23 mouse cellular contexts compared by ENCODE assay signal in genomic region chr2:119698472-119698871, GRCm38 (mm10). TPM values are rescaled to one million over a fixed set of nuclear protein-coding genes. Genes with fewer than 3 reads are reported as not detected.
DNase-seq lines count a peak whose midpoint lies in the region; ATAC-seq and TF ChIP-seq lines count a peak whose summit lies in the region.
"Had no signal": no experiment of that assay in that cellular context is flagged by ENCODE, and none has a peak within 500 bp of the region (broad histone marks: within the 10 kb centered on the region; RNA-seq: fewer than 3 reads in every experiment).

No protein-coding gene starts in this region.

- no peak overlapping the region for H3K4me2 ChIP-seq in hindbrain, postnatal 0 days (ENCODE audit: low read depth, low read length)
- H3K4me2 ChIP-seq: hindbrain, embryonic 13.5 days; midbrain, embryonic 11.5 days; neural tube, embryonic 15.5 days had no signal

- peak overlapping the region; percentile 52; the same call in 1 of the 2 replicates for H3K27ac ChIP-seq in layer of hippocampus, adult 2 months
- H3K27ac ChIP-seq in spleen, adult 2 months (ENCODE audit: insufficient read depth, low read length) = 0 out of 2 replicates have a peak overlapping the region, but pooled peaks have one; percentile 27
- H3K27ac ChIP-seq in hindbrain, postnatal 0 days = no peak overlapping the region
- H3K27ac ChIP-seq: forebrain, embryonic 10.5 days; hindbrain, embryonic 13.5 days; kidney, postnatal 0 days; limb, embryonic 10.5 days; macrophage; neural tube, embryonic 15.5 days had no signal

- no peak overlapping the region for H3K4me3 ChIP-seq in layer of hippocampus, adult 2 months
- H3K4me3 ChIP-seq in spleen, adult 2 months (ENCODE audit: extremely low read depth, insufficient read depth, insufficient read length) = no peak overlapping the region
- no peak overlapping the region for H3K4me3 ChIP-seq in hindbrain, postnatal 0 days (ENCODE audit: low read length)
- H3K4me3 ChIP-seq: forebrain, embryonic 10.5 days; hindbrain, embryonic 13.5 days; limb, embryonic 10.5 days; neural tube, embryonic 15.5 days had no signal

- H3K27me3 ChIP-seq in spleen, adult 2 months (ENCODE audit: control insufficient read depth, insufficient read depth, low read length) = no peaks in the 10 kb centered on the region
- H3K27me3 ChIP-seq in hindbrain, postnatal 0 days (ENCODE audit: insufficient read depth, low read length) = no peaks in the 10 kb centered on the region
- H3K27me3 ChIP-seq: hindbrain, embryonic 13.5 days; neural tube, embryonic 15.5 days had no signal

- 24% methylated on average over 2 of the region's 2 CpGs for WGBS in spleen, adult 2 months
- WGBS in hindbrain, postnatal 0 days = 78% methylated on average over 2 of the region's 2 CpGs

- DNase-seq in layer of hippocampus, adult 2 months (ENCODE audit: low spot score in 2 of 2) = no peak
- DNase-seq in layer of hippocampus, adult 9-11 months = no peak
- DNase-seq in A20 (ENCODE audit: low read depth, low spot score) = peak; percentile 86
- peak; percentile 37 to 59 for DNase-seq in spleen, adult 2 months (ENCODE audit: low read depth in 1 of 2, low spot score in 2 of 2)
- DNase-seq in embryo, embryonic 10 days (ENCODE audit: low spot score) = no peak
- DNase-seq in hindbrain, postnatal 0 days (ENCODE audit: low spot score) = no peak
- DNase-seq: adrenal gland, postnatal 14 days; cerebellum, adult 9-10 months; gastrocnemius, postnatal 10 days; kidney, adult 18-20 months; liver; thymus, postnatal 36 days had no signal

- H3K9ac ChIP-seq in hindbrain, postnatal 0 days (replicated peaks; ENCODE audit: low read length) = no peak overlapping the region
- H3K9ac ChIP-seq: hindbrain, embryonic 13.5 days; neural tube, embryonic 15.5 days had no signal

- TF ChIP-seq POLR2A in spleen, adult 2 months (IDR thresholded peaks at IDR 0.05; ENCODE audit: low read depth, low read length) = no peak

- peak; percentile 98 for ATAC-seq in granulocyte monocyte progenitor cell, adult 5-6 weeks (replicated peaks; ENCODE audit: poor library complexity, severe bottlenecking)
- ATAC-seq in CD4-positive, CD25-positive, alpha-beta regulatory T cell, adult 4 months = no peak
- ATAC-seq in hindbrain, postnatal 0 days = no peak
- ATAC-seq: forebrain, embryonic 16.5 days; inflammation-experienced regulatory T-cells, adult 6 months had no signal

- no peak for TF ChIP-seq CTCF in layer of hippocampus, adult 2 months (conservative IDR thresholded peaks at IDR 0.05)
- no peak for TF ChIP-seq CTCF in spleen, adult 2 months (IDR thresholded peaks at IDR 0.05; ENCODE audit: extremely low read depth, insufficient read depth, insufficient read length, insufficient replicate concordance)
- TF ChIP-seq CTCF in hindbrain, postnatal 0 days (IDR thresholded peaks at IDR 0.05; ENCODE audit: low read depth) = no peak

- H3K9me3 ChIP-seq in hindbrain, postnatal 0 days (ENCODE audit: low read length) = no peaks in the 10 kb centered on the region
- H3K9me3 ChIP-seq: forebrain, embryonic 10.5 days; hindbrain, embryonic 13.5 days; limb, embryonic 10.5 days; neural tube, embryonic 15.5 days had no signal

- no peaks in the 10 kb centered on the region; the same call in none of the 2 replicates for H3K36me3 ChIP-seq in spleen, adult 2 months (ENCODE audit: control insufficient read depth, insufficient read depth, low read length)
- peaks cover 8% of the 10 kb centered on the region; the same call in 1 of the 2 replicates for H3K36me3 ChIP-seq in hindbrain, postnatal 0 days (ENCODE audit: insufficient read depth, low read length)

- peaks cover 6% of the 10 kb centered on the region; the same call in 1 of the 2 replicates for H3K4me1 ChIP-seq in spleen, adult 2 months (ENCODE audit: control insufficient read depth, insufficient read depth, insufficient read length)
- H3K4me1 ChIP-seq in hindbrain, postnatal 0 days (ENCODE audit: insufficient read depth, low read length) = no peaks in the 10 kb centered on the region
- H3K4me1 ChIP-seq: forebrain, embryonic 10.5 days; hindbrain, embryonic 13.5 days; limb, embryonic 10.5 days; neural tube, embryonic 15.5 days had no signal

RNA-seq across cellular contexts. Expression of gene Rtf1, which starts 23.6 kb away (rescaled TPM):
- 10 to 100 TPM; 60.3 to 62.9 TPM for total RNA-seq in layer of hippocampus, adult 2 months (2021)
- total RNA-seq in granulocyte monocyte progenitor cell, adult 5-6 weeks (2014; fragmentation: Nextera tagmentation) = 45.2 and 49.5 TPM in 2 replicates
- 33.3 and 38.8 TPM in 2 replicates for total RNA-seq in granulocyte monocyte progenitor cell, adult 5-6 weeks (2017)
- polyA plus RNA-seq in spleen, adult 2 months (2012; rRNA removed) = 7.4 and 7.9 TPM in 2 replicates
- 10 to 100 TPM; 26.8 to 45.0 TPM for polyA plus RNA-seq in CD4-positive, CD25-positive, alpha-beta regulatory T cell, adult 4 months (2017; shearing (Covaris generic))
- 17.4 and 19.8 TPM in 2 replicates for total RNA-seq in hindbrain, postnatal 0 days (2014; rRNA removed)
- polyA plus RNA-seq in hindbrain, postnatal 0 days (2015; fragmentation: Nextera tagmentation; extraction: Ambion mirVana) = 58.9 and 64.9 TPM in 2 replicates

RNA-seq across cellular contexts. Expression of gene Ndufaf1, which starts 35.8 kb away (rescaled TPM):
- 10 to 100 TPM; 30.7 to 31.9 TPM for total RNA-seq in layer of hippocampus, adult 2 months (2021)
- 30.0 and 30.7 TPM in 2 replicates for total RNA-seq in granulocyte monocyte progenitor cell, adult 5-6 weeks (2014; fragmentation: Nextera tagmentation)
- 22.1 and 23.6 TPM in 2 replicates for total RNA-seq in granulocyte monocyte progenitor cell, adult 5-6 weeks (2017)
- 1.5 and 2.1 TPM in 2 replicates for polyA plus RNA-seq in spleen, adult 2 months (2012; rRNA removed)
- 10 to 100 TPM; 29.4 to 37.0 TPM for polyA plus RNA-seq in CD4-positive, CD25-positive, alpha-beta regulatory T cell, adult 4 months (2017; shearing (Covaris generic))
- 16.3 and 18.2 TPM in 2 replicates for total RNA-seq in hindbrain, postnatal 0 days (2014; rRNA removed)
- polyA plus RNA-seq in hindbrain, postnatal 0 days (2015; fragmentation: Nextera tagmentation; extraction: Ambion mirVana) = 45.5 and 50.2 TPM in 2 replicates

RNA-seq across cellular contexts. Expression of gene Itpka, which starts 43.7 kb away (rescaled TPM):
- total RNA-seq in layer of hippocampus, adult 2 months (2021) = 100 to 1,000 TPM; 265 to 270 TPM
- 0.47 TPM in 1 of 2 replicates, not detected in the other for total RNA-seq in granulocyte monocyte progenitor cell, adult 5-6 weeks (2014; fragmentation: Nextera tagmentation)
- total RNA-seq in granulocyte monocyte progenitor cell, adult 5-6 weeks (2017) = 0.57 TPM in 1 of 2 replicates, not detected in the other
- polyA plus RNA-seq in spleen, adult 2 months (2012; rRNA removed) = 0.72 and 0.81 TPM in 2 replicates
- polyA plus RNA-seq in CD4-positive, CD25-positive, alpha-beta regulatory T cell, adult 4 months (2017; shearing (Covaris generic)) = under 1 TPM in 1 of 2 experiments, not detected in 1; 0.30 TPM
- 5.8 and 8.5 TPM in 2 replicates for total RNA-seq in hindbrain, postnatal 0 days (2014; rRNA removed)
- polyA plus RNA-seq in hindbrain, postnatal 0 days (2015; fragmentation: Nextera tagmentation; extraction: Ambion mirVana) = 3.3 and 3.5 TPM in 2 replicates
- polyA plus RNA-seq: macrophage had no signal

Comparison
In these comparisons a context has a peak if more than half of its experiments do, and no peak if none do; other contexts are left out.
1. DNase-seq: peak in A20 (single experiment) and spleen, adult 2 months (2 of 2); none in layer of hippocampus, adult 2 months (0 of 2), layer of hippocampus, adult 9-11 months (single experiment), embryo, embryonic 10 days (single experiment) and hindbrain, postnatal 0 days (single experiment).
2. RNA of gene Itpka, which starts 43.7 kb away (total RNA-seq): 265 to 270 TPM in layer of hippocampus, adult 2 months; 5.8 to 8.5 TPM in hindbrain, postnatal 0 days and 0.47 to 0.57 TPM in granulocyte monocyte progenitor cell, adult 5-6 weeks; every median in the first group is over 10 times any median in the second.